Mouse (Mus musculus) macrophage (primary cell): ENCODE measurements around the gene Capn9. TPM values are rescaled to one million over a fixed set of nuclear protein-coding genes. Genes with fewer than 3 reads are reported as not detected.

Experiments
- H3K27ac ChIP-seq: fragments of 350-480 bp; formaldehyde crosslinking; 2 replicates; pipeline ENCODE4 v1.9.0; 2021
- H3K36me3 ChIP-seq: fragments of 350-480 bp; formaldehyde crosslinking; 2 replicates; pipeline ENCODE4 v1.9.0; 2021; ENCODE audit errors: inconsistent target
- H3K4me3 ChIP-seq: fragments of 350-480 bp; formaldehyde crosslinking; 2 replicates; pipeline ENCODE4 v1.9.0; 2021; ENCODE audit errors: inconsistent target
- H3K79me2 ChIP-seq: fragments of 350-480 bp; formaldehyde crosslinking; 2 replicates; pipeline ENCODE4 v1.9.0; 2021; ENCODE audit errors: inconsistent target
- WGBS: methylation state at CpG from one replicate; pipeline ENCODE4 v1.1.7; 2026; ENCODE audit warnings: inconsistent platforms; ENCODE audit not compliant: missing documents; 5-methylcytosine and 5-hydroxymethylcytosine counted together
- polyA plus RNA-seq: library from polyadenylated mRNA; stranded (reverse); fragments of 250-400 nt; gene quantifications from 3 replicates; pipeline ENCODE4 v1.2.4, GENCODE M21; 2018; ENCODE audit warnings: inconsistent platforms

Capn9 gene
- polyA plus RNA-seq, 1 experiment from 2014 or later: not detected

- WGBS: 59% methylated on average over 5 of the region's 5 CpGs
- Histone ChIP-seq H3K27ac (no peak overlapping the region), H3K36me3 (no peaks in the 10 kb centered on the region), H3K4me3 (no peak overlapping the region), H3K79me2 (no peaks in the 10 kb centered on the region)
Observed at GRCm38 (mm10) chr8:124604066-124604465, 28.2 kb downstream of the Capn9 start.

- Histone ChIP-seq H3K36me3 (no peaks in the 10 kb centered on the region), H3K27ac (no peak overlapping the region), H3K4me3 (no peak overlapping the region), H3K79me2 (no peaks in the 10 kb centered on the region)
- 77% methylated on average over 13 of the region's 13 CpGs for WGBS
Observed at GRCm38 (mm10) chr8:124608239-124608971, 32.5 kb downstream of the Capn9 start.

- H3K4me3 ChIP-seq: no peak overlapping the region
- WGBS: 78% methylated on average over 9 of the region's 9 CpGs
Observed at GRCm38 (mm10) chr8:124608972-124609353, 33.1 kb downstream of the Capn9 start.

DNA sequence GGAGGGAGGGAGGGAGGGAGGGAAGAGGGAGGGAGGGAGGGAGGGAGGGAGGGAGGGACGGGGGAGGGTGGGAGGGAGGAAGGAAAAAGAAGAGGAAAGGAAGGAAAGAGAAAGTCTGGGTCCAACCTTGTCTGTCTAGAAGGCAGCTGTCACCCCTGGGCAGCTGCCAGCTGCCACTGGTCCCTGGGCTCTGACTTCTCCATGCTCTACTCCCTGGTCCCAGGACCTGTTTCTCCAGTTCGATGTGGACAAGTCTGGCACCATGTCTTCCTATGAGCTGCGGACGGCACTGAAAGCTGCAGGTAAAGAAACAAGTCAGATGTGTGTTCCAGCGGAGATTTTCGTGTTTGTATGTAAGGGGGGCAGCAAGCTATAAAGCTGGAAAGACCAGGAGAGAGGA is 38.4 kb downstream of the Capn9 start:
- Histone ChIP-seq H3K79me2 (no peaks in the 10 kb centered on the region), H3K36me3 (no peaks in the 10 kb centered on the region), H3K27ac (no peak overlapping the region), H3K4me3 (no peak overlapping the region)
- 84% methylated on average over 5 of the region's 6 CpGs for WGBS

More at GRCm38 (mm10) chr8:124608972-124609353, 33.1 kb downstream of the Capn9 start:
- Histone ChIP-seq H3K27ac (no peak overlapping the region), H3K79me2 (no peaks in the 10 kb centered on the region), H3K36me3 (no peaks in the 10 kb centered on the region)

- Histone ChIP-seq H3K79me2 (no peaks in the 10 kb centered on the region), H3K36me3 (no peaks in the 10 kb centered on the region), H3K4me3 (peak overlapping the region; percentile 23), H3K27ac (peak overlapping the region; percentile 3)
- WGBS: 8% methylated on average over 17 of the region's 17 CpGs
Observed at GRCm38 (mm10) chr8:124617266-124617869, 41.5 kb downstream of the Capn9 start.

GRCm38 (mm10) chr8:124618252-124618651 is 42.3 kb downstream of the Capn9 start:
- no peak overlapping the region for H3K4me3 ChIP-seq
- H3K36me3 ChIP-seq: no peaks in the 10 kb centered on the region
- no peaks in the 10 kb centered on the region for H3K79me2 ChIP-seq
- WGBS: 28% methylated on average over 9 of the region's 9 CpGs
- peak overlapping the region; percentile 3; the same call in 1 of the 2 replicates for H3K27ac ChIP-seq

DNA sequence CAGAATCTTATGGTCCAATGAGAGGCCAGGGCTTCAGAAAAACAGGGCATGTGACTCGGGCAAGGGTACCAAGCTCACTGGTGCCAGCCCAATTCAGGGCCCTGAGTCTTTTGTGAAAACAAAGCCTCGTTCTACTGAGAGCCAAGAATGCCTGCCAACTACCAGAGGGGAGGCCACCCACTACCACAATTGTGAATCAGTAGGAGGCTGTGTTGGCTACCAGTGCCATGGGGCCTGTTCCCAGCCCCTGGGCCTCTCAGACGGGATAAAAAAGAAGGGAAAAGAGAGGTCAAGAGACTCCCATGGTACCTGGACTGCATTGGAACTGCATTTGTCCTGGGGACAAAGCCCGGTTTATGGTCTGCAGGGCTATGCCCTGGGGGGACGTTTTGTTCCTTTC is 45.3 kb downstream of the Capn9 start:
- Histone ChIP-seq H3K79me2 (no peaks in the 10 kb centered on the region), H3K4me3 (no peak overlapping the region), H3K27ac (no peak overlapping the region), H3K36me3 (no peaks in the 10 kb centered on the region)
- WGBS: 84% methylated on average over 5 of the region's 5 CpGs

DNA sequence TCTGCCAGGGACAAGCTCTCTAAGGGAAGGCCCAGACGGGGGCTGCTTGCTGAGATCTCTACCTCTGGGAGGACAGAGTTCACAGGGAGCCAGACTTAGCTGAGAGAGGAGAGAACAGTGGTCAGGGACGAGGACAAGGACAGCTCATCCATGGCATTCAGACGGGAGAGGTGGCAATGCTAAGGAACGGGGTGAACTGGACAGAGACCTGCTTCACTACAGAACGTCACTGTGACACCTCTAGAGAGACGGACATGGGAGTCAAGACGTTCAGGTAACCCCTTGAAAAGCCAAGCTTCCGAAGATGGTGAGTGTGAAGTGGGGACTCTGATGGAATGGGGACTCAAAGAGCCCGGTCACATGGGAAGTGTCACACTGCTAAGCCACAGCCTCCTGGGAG is 50.3 kb downstream of the Capn9 start:
- H3K36me3 ChIP-seq: no peaks in the 10 kb centered on the region
- H3K27ac ChIP-seq: no peak overlapping the region
- H3K4me3 ChIP-seq: no peak overlapping the region
- WGBS: 94% methylated on average over 9 of the region's 9 CpGs
- H3K79me2 ChIP-seq: no peaks in the 10 kb centered on the region

GRCm38 (mm10) chr8:124630489-124630888 is 54.6 kb downstream of the Capn9 start:
- Histone ChIP-seq H3K4me3 (no peak overlapping the region), H3K79me2 (no peaks in the 10 kb centered on the region), H3K27ac (no peak overlapping the region), H3K36me3 (no peaks in the 10 kb centered on the region)
- WGBS: 86% methylated on average over 6 of the region's 6 CpGs

DNA sequence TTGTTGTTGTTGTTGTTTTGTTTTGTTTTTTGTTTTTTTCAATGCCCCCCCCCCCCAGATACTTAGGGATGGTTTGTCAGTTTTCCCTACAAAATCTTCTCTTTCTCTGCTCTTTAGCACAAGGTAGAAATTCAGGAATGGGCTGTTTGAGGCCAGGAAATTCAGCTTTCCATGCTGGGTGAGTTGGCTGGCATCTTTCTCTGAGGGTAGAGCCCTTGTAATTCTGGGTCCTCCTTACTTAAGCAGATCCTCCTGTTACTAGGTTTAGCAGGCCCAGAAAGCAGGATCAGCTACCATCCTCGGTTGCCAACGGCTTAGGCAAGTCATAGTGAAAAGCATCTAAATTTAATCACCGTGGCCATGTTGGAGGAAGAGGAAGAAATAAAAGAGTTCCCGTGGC is 55.0 kb downstream of the Capn9 start:
- no peak overlapping the region for H3K4me3 ChIP-seq
- H3K36me3 ChIP-seq: no peaks in the 10 kb centered on the region
- WGBS: 41% methylated on average over 4 of the region's 4 CpGs
- H3K27ac ChIP-seq: no peak overlapping the region
- no peaks in the 10 kb centered on the region for H3K79me2 ChIP-seq

GRCm38 (mm10) chr8:124631966-124632365 is 56.1 kb downstream of the Capn9 start:
- Histone ChIP-seq H3K79me2 (no peaks in the 10 kb centered on the region), H3K36me3 (no peaks in the 10 kb centered on the region), H3K4me3 (no peak overlapping the region), H3K27ac (no peak overlapping the region)
- 78% methylated on average over 7 of the region's 7 CpGs for WGBS

GRCm38 (mm10) chr8:124633001-124633703 is 57.2 kb downstream of the Capn9 start:
- Histone ChIP-seq H3K36me3 (no peaks in the 10 kb centered on the region), H3K79me2 (no peaks in the 10 kb centered on the region), H3K27ac (no peak overlapping the region), H3K4me3 (no peak overlapping the region)
- 70% methylated on average over 14 of the region's 14 CpGs for WGBS

DNA sequence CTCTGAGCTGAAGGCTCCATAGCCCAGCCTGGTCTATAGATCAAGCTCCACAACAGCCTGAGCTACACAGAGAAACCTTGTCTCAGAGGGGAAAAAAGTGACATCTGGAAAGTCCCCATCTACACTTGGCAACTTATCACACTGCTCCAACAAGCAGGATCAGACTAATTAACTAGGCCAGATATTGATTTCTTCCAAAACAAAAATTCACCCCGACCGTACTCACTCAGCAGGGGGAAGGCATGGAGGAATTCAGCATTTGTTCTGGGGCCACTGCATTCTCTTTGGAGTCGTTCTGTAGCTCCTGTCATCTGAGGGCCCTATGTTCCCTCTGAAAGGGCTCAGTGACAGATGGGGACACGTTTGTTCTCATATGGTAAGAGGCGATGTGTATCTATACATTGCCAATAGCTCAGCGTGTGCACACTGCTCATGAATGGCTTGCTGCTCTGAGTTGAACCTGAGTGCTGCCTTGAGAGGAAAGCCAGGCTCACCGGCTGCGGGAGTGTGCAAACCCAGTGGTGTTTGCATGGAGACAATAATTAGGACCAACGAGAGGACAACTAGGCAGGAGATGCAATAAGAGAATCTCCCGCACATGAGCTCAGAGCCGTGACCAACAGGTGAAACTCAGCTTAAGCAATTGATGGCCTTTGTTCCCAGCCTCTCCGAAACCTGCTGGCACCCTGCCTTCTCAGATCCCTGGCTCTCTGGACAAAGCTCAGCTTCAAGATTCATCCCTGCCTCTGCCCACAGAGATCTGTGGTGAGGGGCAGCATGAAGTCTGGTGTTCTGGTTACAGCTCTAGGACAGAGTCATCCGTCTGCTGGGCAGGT is 58.7 kb downstream of the Capn9 start:
- Histone ChIP-seq H3K27ac (no peak overlapping the region), H3K4me3 (no peak overlapping the region), H3K36me3 (no peaks in the 10 kb centered on the region), H3K79me2 (no peaks in the 10 kb centered on the region)
- WGBS: 94% methylated on average over 11 of the region's 13 CpGs

- no peak overlapping the region for H3K27ac ChIP-seq
- H3K36me3 ChIP-seq: no peaks in the 10 kb centered on the region
- 92% methylated on average over 8 of the region's 8 CpGs for WGBS
- no peak overlapping the region for H3K4me3 ChIP-seq
- no peaks in the 10 kb centered on the region for H3K79me2 ChIP-seq
Observed at GRCm38 (mm10) chr8:124635247-124635502, 59.3 kb downstream of the Capn9 start.

DNA sequence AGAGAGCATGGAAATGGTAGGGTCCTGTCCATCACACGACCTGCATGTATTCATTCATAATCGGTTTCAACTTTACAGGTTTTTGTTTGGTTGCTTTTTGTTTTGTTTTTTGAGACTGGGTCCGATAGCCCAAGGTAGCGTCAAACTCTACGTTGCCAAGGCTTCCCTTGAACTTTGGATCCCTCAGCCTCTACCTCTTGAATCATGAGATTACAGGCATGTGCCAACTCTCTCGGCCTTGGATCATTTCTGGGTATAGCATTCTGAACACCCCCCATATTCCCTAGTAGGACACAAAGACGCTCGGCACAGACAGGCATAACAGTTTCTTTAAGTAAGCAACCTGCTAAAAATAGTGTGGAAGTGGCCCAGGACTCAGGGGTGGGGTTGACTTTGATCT is 65.7 kb downstream of the Capn9 start:
- Histone ChIP-seq H3K79me2 (no peaks in the 10 kb centered on the region), H3K4me3 (no peak overlapping the region), H3K27ac (no peak overlapping the region), H3K36me3 (no peaks in the 10 kb centered on the region)
- WGBS: 92% methylated on average over 8 of the region's 8 CpGs
